Mouse (Mus musculus) R1 (cell line): ENCODE results near the gene Lmbrd2.
"Not testable (repeated sequence)": the region's sequence is repeated elsewhere in the genome, so short reads cannot be mapped to it uniquely, and the experiment has no call there.

ENCODE experiments used
- DNase-seq: peaks from one replicate; pipeline ENCODE4 v3.0.0-alpha.2; 2018; ENCODE audit warnings: low read depth, low spot score

Gene Lmbrd2

GRCm38 (mm10) chr15:9132693-9133443 is 7.5 kb upstream of the Lmbrd2 start:
- DNase-seq: no peak

DNA sequence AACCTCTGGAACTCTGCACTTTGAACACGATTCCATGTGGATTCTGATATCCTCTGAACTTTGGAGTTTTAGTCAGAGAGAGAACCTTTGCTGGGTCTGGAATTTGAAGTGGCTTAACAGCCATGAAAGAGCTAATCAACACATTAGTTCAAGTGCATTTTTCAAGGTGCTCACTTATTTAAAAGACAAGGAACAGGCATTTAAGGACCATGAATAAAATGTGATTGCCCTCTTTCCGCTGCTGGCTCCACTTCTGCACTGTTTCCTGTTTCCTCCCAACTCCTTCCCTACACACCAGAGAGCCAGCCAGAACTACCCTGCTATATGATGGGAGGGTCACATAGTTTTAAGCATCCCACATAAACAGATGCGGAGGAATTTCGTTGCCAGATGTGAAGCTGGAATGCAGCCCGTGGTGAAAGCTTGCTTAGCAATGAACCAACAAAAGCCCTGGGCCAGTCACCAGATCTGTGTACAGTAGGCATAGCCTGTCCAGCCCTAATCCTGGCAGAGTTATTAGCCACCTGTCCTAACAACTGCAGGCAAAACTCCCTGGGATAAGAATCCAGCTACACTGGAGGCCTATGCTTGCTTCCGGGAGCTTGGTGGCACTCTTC is 5.4 kb upstream of the Lmbrd2 start:
- peak; percentile 95 for DNase-seq

- DNase-seq: no peak
These were observed 903 bp upstream of the Lmbrd2 start for GRCm38 (mm10) chr15:9139447-9139846.

- DNase-seq: peak; percentile 84
These were observed 378 bp downstream of the Lmbrd2 start for GRCm38 (mm10) chr15:9140684-9141171.

GRCm38 (mm10) chr15:9155325-9155724 is 15.0 kb downstream of the Lmbrd2 start, which contains the start of gene Skp2:
Skp2 (minus strand) TSS chr15:9155425.
- DNase-seq: no peak

DNA sequence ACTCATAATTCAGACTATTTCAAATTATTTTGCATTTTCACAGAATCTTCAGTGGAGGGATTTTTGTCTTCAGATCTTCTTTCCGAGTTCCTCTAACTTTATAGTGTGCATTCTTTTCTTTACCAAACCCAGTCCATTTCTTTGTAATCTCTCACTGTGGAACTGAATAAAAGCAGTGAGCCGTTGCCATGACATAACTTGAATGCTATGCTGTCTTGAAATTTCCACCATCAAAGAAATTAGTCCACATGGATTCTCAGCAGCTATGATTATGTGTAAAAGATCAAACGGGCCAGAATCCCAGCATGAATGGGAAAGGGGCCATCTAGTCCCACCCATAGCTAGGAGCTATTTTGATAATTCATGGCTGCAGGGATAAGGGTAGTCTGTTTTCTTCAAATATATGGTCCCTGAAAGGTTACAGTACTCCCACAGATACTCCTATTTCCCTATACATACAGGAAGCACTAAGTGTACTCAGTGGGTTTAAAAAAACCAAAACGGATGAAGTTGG is 22.3 kb downstream of the Lmbrd2 start:
- no peak for DNase-seq

- DNase-seq: peak; percentile 81
These were observed 23.8 kb downstream of the Lmbrd2 start for GRCm38 (mm10) chr15:9164125-9164524.

- no peak for DNase-seq
These were observed 36.7 kb downstream of the Lmbrd2 start for GRCm38 (mm10) chr15:9177038-9177437.

DNA sequence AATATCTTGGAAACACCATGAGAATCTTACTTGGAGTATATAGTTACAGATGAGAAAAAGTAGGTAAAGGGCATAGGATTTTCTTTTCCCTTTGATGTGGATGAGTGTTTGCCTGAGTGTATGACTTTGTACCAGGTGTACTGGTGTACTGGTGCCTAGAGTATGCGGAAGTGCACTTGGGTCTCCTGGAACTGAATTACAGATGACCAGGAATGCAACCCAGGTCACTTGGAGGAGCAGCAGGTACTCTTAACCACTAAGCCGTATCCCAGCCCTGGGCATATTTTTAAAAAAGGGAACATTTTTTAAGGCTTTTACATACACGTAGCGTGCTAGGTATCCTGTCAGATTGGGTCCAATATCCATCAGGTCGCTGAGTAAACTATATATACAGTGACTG is 43.6 kb downstream of the Lmbrd2 start:
- DNase-seq: no peak

GRCm38 (mm10) chr15:9189796-9190195 is 49.4 kb downstream of the Lmbrd2 start:
- no peak for DNase-seq

- DNase-seq: peak; percentile 59
These were observed 52.3 kb downstream of the Lmbrd2 start for GRCm38 (mm10) chr15:9192685-9193084.

GRCm38 (mm10) chr15:9198421-9198820 is 58.1 kb downstream of the Lmbrd2 start:
- DNase-seq: no peak

DNA sequence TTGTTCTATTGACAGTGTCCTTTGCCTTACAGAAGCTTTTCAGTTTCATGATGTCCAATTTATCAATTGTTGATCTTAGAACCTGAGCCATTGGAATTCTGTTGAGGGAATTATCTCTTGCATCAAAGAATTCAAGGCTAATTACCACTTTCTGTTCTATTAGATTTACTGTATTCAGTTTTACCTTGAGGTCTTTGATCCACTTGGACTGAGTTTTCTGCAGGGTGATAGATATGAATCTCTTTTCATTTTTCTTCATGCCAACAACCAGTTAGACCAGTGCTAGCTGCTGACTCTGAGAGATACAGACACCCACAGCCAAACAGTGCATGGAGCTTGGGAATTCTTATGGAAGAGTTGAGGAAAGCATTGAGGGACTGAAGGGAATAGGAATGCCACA is 71.5 kb downstream of the Lmbrd2 start:
- no peak for DNase-seq

GRCm38 (mm10) chr15:9213026-9213425 is 72.7 kb downstream of the Lmbrd2 start:
- DNase-seq: peak; percentile 99

- peak; percentile 82 for DNase-seq
These were observed 73.1 kb downstream of the Lmbrd2 start for GRCm38 (mm10) chr15:9213431-9213830.

- DNase-seq: peak; percentile 33
These were observed 76.1 kb downstream of the Lmbrd2 start for GRCm38 (mm10) chr15:9216446-9216845.

- not testable (repeated sequence) for DNase-seq
These were observed 90.6 kb downstream of the Lmbrd2 start for GRCm38 (mm10) chr15:9230917-9231316.

DNA sequence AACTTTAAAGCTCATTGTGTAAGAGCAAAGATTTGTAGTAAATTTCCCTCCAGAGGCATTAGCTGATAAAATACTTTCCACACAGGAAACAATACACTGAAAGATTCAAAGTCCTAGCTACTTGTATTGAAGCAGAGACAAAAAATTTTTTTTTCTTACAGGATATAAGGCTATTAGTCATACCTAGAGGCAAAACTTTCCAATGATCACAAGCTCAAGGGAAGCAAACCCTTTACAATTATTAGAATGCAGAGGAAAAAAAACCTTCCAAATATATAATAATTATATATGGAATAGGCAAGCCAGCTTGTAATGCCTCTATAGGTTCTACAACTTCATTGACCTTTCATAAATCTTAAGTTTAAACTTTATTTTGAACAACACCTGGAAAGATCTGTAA is 106.0 kb downstream of the Lmbrd2 start:
- DNase-seq: no peak
